Mouse (Mus musculus) monocyte, adult 2 months (primary cell): ENCODE data around the gene Itgb4.

Source experiments
- DNase-seq, 2 experiments: peaks; one replicate each; pipeline ENCODE4 v3.0.0; 2022; ENCODE audit warnings: low spot score in 2 of 2, low read depth in 1 of 2

The Itgb4 gene

DNA sequence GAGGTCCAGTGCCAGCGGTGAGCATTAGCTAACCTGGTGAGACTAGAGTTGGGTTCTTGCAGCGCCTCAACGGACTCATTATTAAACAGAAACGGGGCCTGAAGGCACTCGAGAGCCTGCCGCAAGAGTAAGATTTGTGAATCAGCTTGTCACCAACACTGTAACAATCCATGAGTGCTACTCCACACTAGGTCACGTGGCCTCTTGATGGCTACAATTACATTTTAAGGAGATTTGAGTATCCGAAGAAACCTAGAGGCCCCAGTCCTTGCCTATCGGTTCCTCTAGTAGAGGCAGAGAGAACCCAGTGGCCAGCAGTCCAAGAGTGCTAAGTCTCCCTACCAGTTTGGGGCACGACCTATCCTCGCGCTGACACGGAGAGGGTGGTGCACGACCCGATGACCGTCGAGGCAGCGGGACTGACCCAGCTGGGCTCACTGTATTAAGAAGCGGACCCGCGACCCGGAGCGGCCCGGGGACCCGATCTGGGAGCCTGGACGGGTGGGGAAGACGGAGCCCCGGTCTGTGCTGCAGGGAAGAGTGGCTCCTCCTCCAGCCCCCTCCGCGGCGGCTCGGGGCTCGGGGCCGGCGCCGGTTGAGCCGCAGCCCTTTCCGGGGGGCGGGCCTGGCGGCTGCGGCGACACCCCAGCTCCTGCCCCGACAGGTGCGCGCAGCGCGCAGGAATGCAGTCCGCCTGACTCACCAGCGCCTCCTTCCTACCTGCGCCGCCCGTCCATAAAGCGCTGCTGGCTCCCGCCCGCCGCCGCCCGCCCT lies at the start of gene Itgb4:
Gene Itgb4, plus strand, starts transcription at position 401 of the 774 bp plus-strand sequence.
- DNase-seq: no peak

DNA sequence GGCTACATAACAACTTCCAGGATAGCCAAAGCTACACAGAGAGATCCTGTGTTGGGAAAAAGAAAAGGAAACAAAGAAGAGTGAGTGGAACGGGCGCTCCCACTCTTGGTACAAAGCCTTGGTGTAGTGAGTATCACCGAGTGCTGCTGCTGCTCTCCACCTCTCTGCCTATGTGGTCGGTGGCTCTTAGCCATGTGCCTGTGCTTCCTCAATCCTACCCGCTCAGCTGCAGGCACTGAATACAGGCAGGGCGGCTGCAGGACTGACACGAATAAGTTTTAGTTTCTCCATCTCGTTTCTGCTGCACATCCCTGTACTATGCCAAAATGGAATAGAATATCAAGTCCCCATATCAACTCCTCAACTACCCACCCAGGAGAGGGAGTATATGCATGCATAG lies 45.5 kb upstream of the Itgb4 start:
- DNase-seq: no peak

DNA sequence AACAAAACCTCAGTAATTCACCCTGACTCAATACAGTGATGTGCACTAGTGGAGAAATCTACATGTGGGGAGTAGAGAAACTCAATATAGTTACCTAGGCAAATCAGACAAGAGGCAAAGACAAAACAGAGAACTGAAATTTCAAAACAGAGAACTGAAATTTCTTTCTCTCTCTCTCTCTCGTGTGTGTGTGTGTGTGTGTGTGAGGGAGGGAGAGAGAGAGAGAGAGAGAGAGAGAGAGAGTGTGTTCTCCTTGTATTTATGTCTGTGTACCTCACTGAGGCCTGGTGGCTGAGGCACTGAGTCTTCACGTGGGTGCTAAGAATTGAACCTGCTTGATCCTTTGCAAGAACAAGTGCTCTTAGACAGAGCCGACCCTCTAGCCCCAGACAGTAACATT lies 44.7 kb upstream of the Itgb4 start:
- DNase-seq: no peak

DNA sequence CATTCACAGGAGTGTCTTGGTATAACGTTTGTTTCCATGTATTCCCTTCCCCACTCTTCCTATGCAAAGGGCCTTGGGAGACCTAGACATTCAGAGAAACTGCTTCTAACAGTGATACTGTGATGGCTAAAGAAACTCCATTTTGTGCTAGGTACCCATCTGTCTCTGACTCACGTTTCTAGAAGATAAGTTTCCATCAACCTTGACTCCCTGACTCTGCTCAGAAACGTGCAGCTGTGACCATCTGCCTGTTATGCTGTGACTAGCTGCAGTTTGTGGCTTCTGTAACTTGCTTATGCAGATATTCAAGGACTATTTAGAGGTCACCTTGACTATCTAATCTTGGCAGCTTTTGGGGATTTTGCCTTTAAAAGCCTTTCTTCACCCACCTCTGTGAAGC lies 43.3 kb upstream of the Itgb4 start:
- no peak for DNase-seq

DNA sequence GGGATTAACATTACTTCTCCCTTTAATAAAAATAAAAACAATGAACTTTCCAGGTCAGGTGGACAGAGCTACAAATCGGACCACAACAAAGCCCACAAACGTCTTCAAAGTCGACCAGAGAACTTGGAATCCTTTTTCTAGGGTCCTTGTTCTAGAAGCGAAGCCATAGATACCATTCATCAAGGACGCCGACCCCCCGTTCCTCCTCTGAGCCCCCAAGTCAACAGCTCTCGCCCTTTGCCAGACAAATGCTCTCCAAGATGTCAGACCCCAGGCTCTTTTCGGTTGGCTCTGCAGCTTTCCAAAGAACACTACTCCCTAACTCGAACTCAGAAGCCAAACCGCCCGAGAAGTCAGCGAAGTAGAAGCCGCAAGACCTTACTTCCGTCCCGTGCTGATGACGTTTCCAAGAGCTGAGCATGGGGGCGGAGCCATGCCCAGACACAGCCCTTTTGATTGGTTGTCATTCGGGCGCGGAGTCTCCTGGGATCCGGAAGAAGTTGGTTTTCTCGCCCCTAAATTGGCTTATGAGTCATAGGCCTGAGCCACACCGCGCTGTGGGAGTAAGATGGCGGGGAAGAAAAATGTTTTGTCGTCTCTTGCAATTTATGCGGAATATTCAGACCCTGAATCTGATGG lies 41.3 kb upstream of the Itgb4 start, which contains the start of the genes Sap30bp and Recql5:
Gene Sap30bp, plus strand, starts transcription at position 175 of the 639 bp plus-strand sequence.
Gene Recql5, minus strand, starts transcription at position 370 of the 639 bp plus-strand sequence.
- DNase-seq: peak; percentile 95 to 96

DNA sequence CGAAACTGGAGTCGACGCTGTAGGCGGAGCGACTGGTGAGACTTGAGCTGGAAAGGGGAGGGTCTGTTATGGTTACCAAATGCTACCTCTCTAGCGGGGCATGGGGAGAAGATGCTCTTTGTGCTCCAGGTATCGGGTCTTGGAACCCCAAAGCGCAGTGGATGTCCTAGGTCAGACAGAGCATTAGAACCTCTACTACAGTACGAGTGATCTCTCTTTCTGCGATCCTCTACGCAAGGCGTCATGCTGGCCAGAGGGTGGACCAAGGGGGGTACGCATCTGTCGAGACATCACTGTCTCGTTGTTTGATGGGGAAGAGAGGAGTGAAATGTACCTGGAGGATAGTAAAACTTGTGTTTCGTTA lies 40.8 kb upstream of the Itgb4 start:
- DNase-seq: no peak

DNA sequence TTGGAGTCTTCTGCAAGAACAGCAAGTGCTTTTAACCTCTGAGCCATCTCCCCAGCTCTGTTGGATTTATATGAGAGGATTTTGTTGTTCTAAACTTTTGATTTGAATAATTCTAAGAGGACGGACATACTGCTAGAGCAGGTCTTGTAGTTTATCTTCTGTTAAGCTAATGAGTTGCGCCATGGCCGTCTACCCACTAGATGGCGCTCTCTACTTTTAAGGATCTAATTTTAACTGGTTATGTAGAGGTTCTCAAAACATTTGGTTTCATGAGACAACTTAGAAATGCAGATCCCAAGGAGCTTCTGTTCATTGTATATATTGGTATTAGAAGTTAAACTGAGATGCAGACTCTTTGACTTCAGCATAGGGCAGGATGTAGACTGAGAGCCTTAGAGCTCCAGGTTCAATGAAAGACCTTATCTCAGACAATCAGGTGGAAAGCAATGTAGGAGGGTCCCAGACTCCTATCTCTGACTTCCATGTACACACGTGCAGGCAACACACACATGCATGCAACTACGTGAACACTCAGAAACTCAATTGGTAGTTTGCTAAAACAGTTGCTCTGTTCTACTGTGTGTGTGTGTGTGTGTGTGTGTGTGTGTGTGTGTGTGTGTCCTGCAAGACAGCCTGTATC lies 34.7 kb upstream of the Itgb4 start:
- DNase-seq: peak in 1 of 2 experiments; percentile 37

DNA sequence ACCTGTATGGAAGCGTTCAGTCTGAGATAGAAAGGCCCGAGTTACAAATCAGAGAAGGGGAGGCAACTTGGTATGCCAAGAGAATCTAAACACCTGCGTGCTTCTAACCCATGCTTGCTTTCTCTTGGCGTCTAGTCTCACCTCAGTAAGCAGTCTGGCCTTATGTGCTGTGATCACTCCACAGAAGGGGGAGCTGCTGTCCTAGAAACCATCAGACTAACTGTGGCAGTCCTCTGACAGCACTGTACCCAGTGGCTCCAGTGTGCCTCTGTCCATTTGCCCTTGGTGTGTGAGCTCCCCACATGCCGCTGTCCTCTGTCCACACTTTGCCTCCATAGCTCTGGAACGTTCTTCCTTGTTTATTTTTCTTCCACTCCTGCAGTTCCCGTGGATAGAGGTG lies 32.5 kb upstream of the Itgb4 start:
- DNase-seq: no peak

DNA sequence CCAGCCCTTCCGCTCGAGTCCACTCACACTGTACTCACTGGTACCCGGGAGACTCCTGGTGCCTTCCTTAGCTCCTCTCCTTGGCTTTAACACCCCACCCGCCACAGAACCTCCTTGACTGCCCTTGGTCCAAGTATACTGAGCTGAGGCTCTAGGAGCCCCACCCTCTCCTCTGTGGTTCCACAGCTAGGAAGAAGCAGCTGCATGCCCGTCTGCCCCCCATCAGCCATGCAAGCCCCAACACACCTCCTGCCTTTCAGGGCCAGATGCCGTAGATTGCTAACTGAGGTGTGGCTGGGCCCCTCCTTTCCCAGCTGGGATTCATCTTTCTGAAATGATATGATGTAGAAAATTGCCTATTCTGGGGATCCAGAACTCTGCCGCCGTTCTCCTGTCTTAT lies 29.3 kb upstream of the Itgb4 start:
- no peak for DNase-seq

DNA sequence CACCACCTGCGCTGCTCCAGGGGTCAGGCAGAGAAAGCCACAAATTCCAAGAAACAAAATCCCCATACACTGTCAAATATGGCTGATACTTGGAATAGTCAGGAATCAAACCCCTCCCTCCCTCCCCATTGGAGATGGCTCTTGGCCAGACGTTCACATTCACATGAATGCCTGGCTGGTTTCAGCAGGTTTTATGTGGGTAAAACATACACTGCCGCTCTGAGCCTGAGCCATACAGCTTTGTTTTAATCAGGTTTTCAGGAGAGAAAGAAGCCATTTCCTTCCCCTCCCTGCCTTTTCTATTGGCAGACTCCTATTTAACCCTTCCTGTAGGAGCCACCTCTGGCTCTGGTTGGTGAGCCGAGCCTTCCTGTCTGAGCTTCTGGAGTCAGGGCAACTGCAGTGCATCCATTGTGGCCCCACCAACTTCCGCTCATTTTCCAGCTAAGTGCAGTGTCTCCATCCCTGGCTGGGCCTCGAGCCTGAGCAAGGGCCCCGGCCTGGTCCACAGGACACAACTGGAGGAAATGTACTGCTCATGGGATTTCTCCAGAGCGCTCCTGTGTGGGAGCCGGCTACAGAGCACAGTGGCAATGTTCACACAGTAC lies 28.2 kb upstream of the Itgb4 start:
- no peak for DNase-seq

DNA sequence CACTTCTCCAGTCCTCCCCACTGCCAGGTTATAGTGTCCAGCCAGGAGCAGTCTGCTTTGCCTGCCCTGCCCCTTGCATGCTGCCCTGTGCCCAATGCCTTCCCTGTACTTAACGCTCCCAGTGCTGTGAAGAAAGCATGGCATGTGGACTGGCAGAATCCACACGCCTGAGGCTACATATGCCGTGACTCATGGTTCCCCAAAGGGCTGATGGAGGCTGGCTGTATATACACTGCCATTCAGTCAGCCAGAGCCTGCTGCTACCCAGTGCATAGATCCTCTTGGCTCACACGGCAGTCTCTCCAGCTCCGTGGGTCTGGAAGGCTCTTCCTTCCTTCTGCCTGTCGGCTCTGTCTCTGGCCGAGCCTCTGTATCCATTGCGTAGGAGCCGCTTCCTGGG lies 26.2 kb upstream of the Itgb4 start:
- DNase-seq: no peak

DNA sequence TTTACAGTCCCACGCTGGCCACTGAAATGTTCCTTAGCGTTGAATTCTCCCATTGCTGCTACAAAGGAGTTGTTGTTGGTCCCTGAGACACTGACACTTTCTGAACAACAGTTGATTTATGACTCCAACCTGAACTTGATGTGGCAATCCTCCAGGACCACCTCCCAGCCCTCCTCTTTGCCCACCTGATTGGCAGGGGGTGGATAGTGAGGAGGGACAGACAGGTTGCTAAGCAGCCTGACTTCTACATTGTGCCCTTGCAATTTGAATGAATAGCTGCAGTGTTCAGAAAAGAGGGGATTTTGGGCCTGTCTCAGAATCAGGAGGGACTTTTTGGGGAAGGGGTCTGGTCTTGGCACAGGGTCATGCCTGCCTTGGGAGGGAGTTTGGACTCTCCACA lies 23.8 kb upstream of the Itgb4 start:
- no peak for DNase-seq

DNA sequence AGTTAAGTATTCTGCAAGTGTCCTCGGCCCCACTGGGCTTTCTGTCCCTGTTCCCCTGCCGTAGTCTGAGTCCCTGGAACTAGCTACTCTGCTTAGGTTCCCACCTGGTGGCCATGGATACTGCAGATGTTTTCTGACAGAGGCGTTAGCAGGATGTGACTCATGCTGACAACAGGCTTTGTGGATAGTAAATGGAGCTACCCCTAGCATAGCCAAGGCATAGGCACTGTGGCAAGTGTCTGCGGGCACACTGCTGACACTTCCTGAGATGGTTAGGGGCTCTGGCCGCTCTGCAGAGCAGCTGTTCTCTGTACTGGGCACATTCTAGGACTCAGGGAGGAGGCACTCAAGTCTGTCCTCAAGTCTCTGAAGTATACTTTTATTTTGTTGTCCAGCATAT lies 19.8 kb upstream of the Itgb4 start:
- no peak for DNase-seq

DNA sequence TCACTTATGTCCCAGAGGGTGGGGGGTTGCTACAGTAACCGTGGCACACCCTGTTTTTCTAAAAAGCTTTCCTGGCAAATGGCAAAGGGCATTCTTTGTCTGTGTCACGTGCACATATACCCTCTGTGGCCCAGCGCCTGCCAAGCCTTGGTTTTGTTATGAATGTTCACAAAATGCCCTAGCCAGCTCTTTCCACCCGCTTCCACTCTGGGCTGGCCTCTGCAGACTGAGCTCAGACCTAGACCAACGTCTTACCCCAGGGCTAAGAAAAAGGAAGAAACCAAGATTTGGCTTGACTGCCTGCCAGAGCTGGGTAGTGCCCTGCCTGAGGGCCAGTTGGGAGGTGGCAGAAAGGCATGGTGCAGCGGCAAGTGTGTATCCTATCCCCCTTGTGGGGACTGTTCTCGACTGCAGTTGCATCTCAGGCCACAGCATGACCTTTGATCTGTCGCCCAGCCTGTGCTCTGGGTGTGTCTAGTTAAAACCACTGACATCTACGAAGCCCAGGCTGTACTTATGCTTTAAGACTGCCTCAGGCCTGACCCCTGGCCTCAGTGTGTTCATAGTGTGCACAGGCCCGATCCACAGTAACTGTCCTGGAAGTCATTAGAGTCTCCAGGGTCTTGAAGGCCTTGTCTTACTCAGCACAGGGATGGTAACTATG lies 19.2 kb upstream of the Itgb4 start:
- DNase-seq: no peak

DNA sequence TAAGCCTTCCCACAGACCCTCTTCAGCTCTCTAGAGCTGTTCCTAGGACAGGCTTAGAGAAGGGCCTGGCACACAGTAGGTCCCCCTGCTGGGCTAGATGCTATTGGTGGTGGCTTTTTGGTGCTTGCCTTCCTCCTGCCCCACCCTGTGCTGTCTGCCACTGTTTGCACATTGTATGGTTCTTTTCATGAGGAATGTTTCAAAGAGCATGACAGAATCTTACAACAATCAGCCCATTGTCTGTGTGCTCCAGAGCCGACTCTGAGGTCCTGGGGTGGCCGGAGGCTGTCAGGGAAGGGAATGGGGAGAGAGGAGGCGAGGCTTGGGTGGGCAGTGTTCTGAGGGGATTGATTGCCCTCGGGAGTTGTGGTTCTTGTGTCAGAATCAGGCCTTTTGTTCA lies 18.1 kb upstream of the Itgb4 start:
- no peak for DNase-seq

DNA sequence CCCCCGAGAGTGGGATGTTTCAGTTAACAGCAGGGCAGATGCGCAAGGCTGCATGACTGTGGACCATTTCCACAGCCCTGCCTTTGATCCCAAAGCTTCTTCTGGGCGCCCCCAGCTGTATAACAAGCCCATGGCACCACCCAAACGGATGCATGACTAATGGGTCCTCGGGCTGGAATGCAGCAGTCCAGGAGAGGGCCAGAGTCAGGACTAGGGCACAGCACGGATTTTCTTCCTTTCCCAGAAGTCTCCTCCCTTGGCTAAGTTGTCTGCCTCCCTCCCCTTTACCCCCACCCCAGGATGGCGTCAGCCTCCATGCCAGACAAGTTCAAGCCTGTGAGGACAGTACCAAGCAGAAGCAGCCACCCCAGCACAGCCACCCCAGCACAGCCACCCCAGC lies 16.5 kb upstream of the Itgb4 start:
- DNase-seq: no peak

DNA sequence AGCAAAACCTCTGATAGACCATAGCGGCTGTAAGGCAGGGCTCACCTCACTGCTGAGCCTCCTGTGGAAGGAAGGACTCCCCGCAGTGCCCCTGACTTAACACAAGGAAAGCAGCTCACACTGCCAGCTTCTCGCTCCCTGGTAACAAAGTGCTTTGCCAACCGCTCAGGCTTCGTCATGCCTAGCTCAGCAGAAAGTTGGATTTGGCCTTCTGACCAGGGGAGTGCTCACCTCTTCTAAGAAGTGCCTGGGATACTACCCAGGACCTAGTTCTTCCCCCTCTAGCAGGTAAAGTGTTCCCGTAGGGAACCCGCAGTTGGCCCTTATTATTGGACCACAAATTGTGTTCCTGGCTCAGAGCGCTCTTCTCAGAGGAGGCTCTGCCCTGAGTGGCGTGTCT lies 15.5 kb upstream of the Itgb4 start:
- DNase-seq: no peak

DNA sequence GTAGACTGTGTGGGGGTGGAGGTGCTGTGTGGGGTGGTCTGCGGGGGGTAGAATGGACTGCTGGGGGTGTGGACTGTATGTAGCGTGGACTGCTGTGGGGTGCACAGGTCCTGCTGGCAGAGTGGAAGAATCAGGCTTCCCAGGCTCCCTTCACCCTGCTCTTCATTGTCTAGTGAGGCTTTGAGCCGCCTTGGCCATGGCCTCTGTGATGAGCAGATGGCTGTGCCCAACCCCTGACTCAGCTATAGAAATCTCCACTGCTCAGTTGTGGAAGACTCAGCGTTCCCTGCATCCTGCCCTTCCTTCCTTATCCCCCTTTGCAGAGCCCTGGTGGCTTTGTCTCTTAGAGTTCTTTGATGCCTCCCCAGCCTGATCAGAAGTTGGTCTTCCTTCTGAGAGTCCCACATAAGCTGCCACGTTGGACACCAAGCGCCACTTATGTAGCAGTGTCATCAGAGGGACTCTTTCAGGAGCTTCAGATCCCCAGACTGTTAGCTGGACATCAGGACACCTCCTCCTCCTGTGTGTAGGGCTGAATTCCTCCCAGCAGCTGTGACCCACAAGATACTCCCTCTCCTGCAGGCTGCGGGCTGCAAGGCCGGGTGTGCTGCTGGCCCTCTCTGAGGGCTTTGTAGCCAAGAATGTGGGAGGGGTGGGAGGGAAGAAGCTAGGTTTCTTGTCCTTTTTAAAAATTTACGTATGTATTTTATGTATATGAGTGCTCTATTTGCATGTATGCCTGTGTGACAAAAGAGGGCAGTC lies 11.7 kb upstream of the Itgb4 start:
- no peak for DNase-seq

DNA sequence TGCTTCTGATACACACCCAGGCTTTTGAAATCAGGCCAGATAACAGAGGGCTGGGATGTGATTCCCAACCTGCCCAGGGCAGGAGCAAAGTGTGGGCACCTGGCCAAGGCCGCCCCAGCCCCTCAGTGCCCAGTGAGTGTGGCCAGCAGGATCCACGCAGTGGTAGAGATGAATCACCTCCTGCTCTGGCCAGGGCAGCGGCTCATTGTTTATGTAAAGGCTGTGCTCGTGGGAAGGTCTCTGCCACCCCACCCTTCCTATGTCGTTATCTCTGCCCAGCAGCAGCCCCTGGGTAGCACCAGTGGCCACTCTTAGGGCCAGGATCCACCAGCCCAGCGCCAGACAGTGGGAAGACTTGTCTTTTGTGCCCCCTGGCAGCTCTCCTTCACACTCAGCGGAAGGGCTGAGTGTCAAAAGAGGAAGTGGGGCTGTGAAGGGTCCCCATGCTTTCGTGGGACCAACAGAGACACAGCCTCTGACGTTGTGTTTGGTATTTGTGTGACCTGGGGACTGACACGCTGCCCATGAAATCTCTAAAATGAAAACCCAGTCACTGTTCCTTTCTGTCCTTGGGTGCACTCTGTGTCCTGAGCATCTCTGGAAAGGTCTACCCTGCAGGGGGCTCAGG lies 9.4 kb upstream of the Itgb4 start:
- no peak for DNase-seq

DNA sequence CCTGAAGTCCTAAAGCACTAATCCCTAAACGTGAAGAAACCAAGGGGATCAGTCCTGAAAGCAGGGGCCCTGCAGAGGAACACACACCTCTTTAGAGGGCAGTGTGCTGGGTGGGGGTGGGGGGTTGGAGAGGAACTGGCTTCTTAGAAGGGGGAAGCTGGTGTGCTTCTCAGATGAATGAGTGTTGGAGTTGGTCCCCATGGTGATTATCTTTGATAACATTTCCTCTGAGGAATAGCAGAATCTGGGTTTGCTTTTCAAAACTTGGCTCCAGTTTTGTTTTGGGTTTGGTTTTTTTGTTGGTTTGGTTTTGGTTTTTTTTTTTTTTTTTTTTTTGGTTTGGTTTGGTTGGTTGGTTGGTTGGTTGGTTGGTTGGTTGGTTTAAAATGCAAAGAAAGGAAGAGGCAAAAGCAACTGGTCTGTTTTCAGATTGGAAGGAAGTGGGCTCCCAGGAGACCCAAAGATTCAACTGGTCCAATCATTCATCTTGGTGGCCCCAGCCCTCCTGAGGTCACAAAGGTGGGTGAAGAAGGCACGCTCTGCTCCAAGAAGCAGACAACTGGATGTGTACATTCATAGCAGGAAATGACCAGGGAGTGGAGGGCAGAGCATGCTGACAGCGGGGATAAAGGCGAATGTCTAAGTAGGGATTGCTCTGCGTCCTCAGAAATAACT lies 5.6 kb upstream of the Itgb4 start:
- no peak for DNase-seq
